Mouse (Mus musculus): ENCODE data around the gene Med22.

Gene Med22

GRCm38 (mm10) chr2:26910124-26910993, at the start of gene Med22, which contains the start of gene Rpl7a:
TSS of gene Med22 (minus strand) at chr2:26910677.
TSS of gene Rpl7a (plus strand) at chr2:26910764.
- in situ Hi-C loops (cut with MboI, MseI): loop anchor here (25.0 kb wide), 1 partner anchor 1948 kb away; the partner anchor contains the start of gene Dph7

GRCm38 (mm10) chr2:26957488-26957859, 47.0 kb upstream of the Med22 start:
- in situ Hi-C loops (cut with MboI, MseI): no loop called here

GRCm38 (mm10) chr2:26956811-26957487, 46.5 kb upstream of the Med22 start:
- in situ Hi-C loops (cut with MboI, MseI): no loop called here

- in situ Hi-C loops (cut with MboI, MseI): no loop called here
Measured at GRCm38 (mm10) chr2:26954735-26955395, 44.4 kb upstream of the Med22 start.

GRCm38 (mm10) chr2:26952866-26953265, 42.4 kb upstream of the Med22 start:
- in situ Hi-C loops (cut with MboI, MseI): no loop called here

- in situ Hi-C loops (cut with MboI, MseI): no loop called here
Measured at GRCm38 (mm10) chr2:26952193-26952592, 41.7 kb upstream of the Med22 start.

GRCm38 (mm10) chr2:26951346-26951905, 40.9 kb upstream of the Med22 start:
- in situ Hi-C loops (cut with MboI, MseI): no loop called here

GRCm38 (mm10) chr2:26950411-26950810, 39.9 kb upstream of the Med22 start:
- in situ Hi-C loops (cut with MboI, MseI): no loop called here

GRCm38 (mm10) chr2:26943253-26943652, 32.8 kb upstream of the Med22 start:
- in situ Hi-C loops (cut with MboI, MseI): no loop called here

GRCm38 (mm10) chr2:26941539-26941938, 31.1 kb upstream of the Med22 start:
- in situ Hi-C loops (cut with MboI, MseI): no loop called here

- in situ Hi-C loops (cut with MboI, MseI): no loop called here
Measured at GRCm38 (mm10) chr2:26936425-26936824, 25.9 kb upstream of the Med22 start.

- in situ Hi-C loops (cut with MboI, MseI): no loop called here
Measured at GRCm38 (mm10) chr2:26935286-26935685, 24.8 kb upstream of the Med22 start.

GRCm38 (mm10) chr2:26933304-26934055, 23.0 kb upstream of the Med22 start, which contains the start of the genes Surf4 and Stkld1:
TSS of gene Surf4 (minus strand) at chr2:26933928.
TSS of gene Stkld1 (plus strand) at chr2:26934047.
- in situ Hi-C loops (cut with MboI, MseI): no loop called here

- in situ Hi-C loops (cut with MboI, MseI): no loop called here
Measured at GRCm38 (mm10) chr2:26932473-26933303, 22.2 kb upstream of the Med22 start.

GRCm38 (mm10) chr2:26930390-26930789, 19.9 kb upstream of the Med22 start:
- in situ Hi-C loops (cut with MboI, MseI): no loop called here

- in situ Hi-C loops (cut with MboI, MseI): no loop called here
Measured at GRCm38 (mm10) chr2:26927745-26928476, 17.4 kb upstream of the Med22 start.

GRCm38 (mm10) chr2:26921784-26922183, 11.3 kb upstream of the Med22 start:
- in situ Hi-C loops (cut with MboI, MseI): loop anchor here (25.0 kb wide), 1 partner anchor 1959 kb away; the partner anchor contains the start of gene Dph7

GRCm38 (mm10) chr2:26920190-26920855, 9.8 kb upstream of the Med22 start:
- in situ Hi-C loops (cut with MboI, MseI): loop anchor here (25.0 kb wide), 1 partner anchor 1958 kb away; the partner anchor contains the start of gene Dph7

- in situ Hi-C loops (cut with MboI, MseI): loop anchor here (25.0 kb wide), 1 partner anchor 1957 kb away; the partner anchor contains the start of gene Dph7
Measured at GRCm38 (mm10) chr2:26919684-26920083, 9.2 kb upstream of the Med22 start.

Data from regulatory T cell (primary cell).